In genomic region chr11:70020022-70020631, GRCm38 (mm10) we compare ENCODE assay signal across 8 mouse cellular contexts. TPM values are rescaled to one million over a fixed set of nuclear protein-coding genes. Genes with fewer than 3 reads are reported as not detected.
A peak's percentile ranks its signal among the peaks of the same experiment; 100 is the strongest.
DNase-seq lines count a peak whose midpoint lies in the region; ATAC-seq lines count a peak whose summit lies in the region.

No protein-coding gene starts in this region.

- 0 out of 2 replicates have a peak, but pooled peaks cover 6% of the 10 kb centered on the region for H3K27me3 ChIP-seq in lung, embryonic 15.5 days
- no peaks in the 10 kb centered on the region for H3K27me3 ChIP-seq in hindbrain, embryonic 15.5 days
- H3K27me3 ChIP-seq in midbrain, embryonic 14.5 days (ENCODE audit: control insufficient read depth, insufficient read depth, low read length) = no peaks in the 10 kb centered on the region

- H3K36me3 ChIP-seq in lung, embryonic 15.5 days = no peaks in the 10 kb centered on the region
- no peaks in the 10 kb centered on the region for H3K36me3 ChIP-seq in hindbrain, embryonic 15.5 days
- H3K36me3 ChIP-seq in midbrain, embryonic 14.5 days (ENCODE audit: control insufficient read depth, insufficient read depth, low read length) = no peaks in the 10 kb centered on the region

- ATAC-seq in lung, embryonic 15.5 days (ENCODE audit: borderline replicate concordance, extremely low read depth, low FRiP score, low TSS enrichment) = no peak
- no peak for ATAC-seq in hindbrain, embryonic 15.5 days (ENCODE audit: low FRiP score, low read depth)
- ATAC-seq in midbrain, embryonic 14.5 days (ENCODE audit: low FRiP score, low TSS enrichment) = no peak

- DNase-seq in adrenal gland, postnatal 10 days = peak; percentile 18
- no peak for DNase-seq in adrenal gland, adult 18-20 months (ENCODE audit: low spot score in 2 of 2)
- no peak for DNase-seq in lung, postnatal 25 days (ENCODE audit: low spot score)
- DNase-seq in midbrain, embryonic 14.5 days = peak; percentile 38
- DNase-seq in gastrocnemius, postnatal 10 days = no peak
- DNase-seq in lung, postnatal 10 days = no peak

- H3K4me2 ChIP-seq in lung, embryonic 15.5 days = peak overlapping the region; percentile 76
- peak overlapping the region; percentile 89 for H3K4me2 ChIP-seq in hindbrain, embryonic 15.5 days
- H3K4me2 ChIP-seq in midbrain, embryonic 14.5 days (ENCODE audit: low read length) = peak overlapping the region; percentile 89

- H3K4me3 ChIP-seq in lung, embryonic 15.5 days = peak overlapping the region; percentile 60
- peak overlapping the region; percentile 54 for H3K4me3 ChIP-seq in hindbrain, embryonic 15.5 days
- peak overlapping the region; percentile 77 for H3K4me3 ChIP-seq in midbrain, embryonic 14.5 days (replicated peaks; ENCODE audit: low read depth, low read length)

- 14% methylated on average over 8 of the region's 8 CpGs for WGBS in lung, embryonic 15.5 days
- 21% methylated on average over 7 of the region's 8 CpGs for WGBS in hindbrain, embryonic 15.5 days
- 9% methylated on average over 8 of the region's 8 CpGs for WGBS in midbrain, embryonic 14.5 days

- H3K9me3 ChIP-seq in lung, embryonic 15.5 days = no peaks in the 10 kb centered on the region
- no peaks in the 10 kb centered on the region for H3K9me3 ChIP-seq in hindbrain, embryonic 15.5 days
- no peaks in the 10 kb centered on the region for H3K9me3 ChIP-seq in midbrain, embryonic 14.5 days (ENCODE audit: control insufficient read depth, low read length)

- no peak overlapping the region for H3K9ac ChIP-seq in lung, embryonic 15.5 days
- peak overlapping the region; percentile 26 for H3K9ac ChIP-seq in hindbrain, embryonic 15.5 days
- peak overlapping the region; percentile 80; the same call in 1 of the 2 replicates for H3K9ac ChIP-seq in midbrain, embryonic 14.5 days (replicated peaks; ENCODE audit: low read length)

- peak overlapping the region; percentile 72 for H3K27ac ChIP-seq in lung, embryonic 15.5 days
- peak overlapping the region; percentile 94 for H3K27ac ChIP-seq in hindbrain, embryonic 15.5 days (replicated peaks)
- H3K27ac ChIP-seq in midbrain, embryonic 14.5 days (replicated peaks; ENCODE audit: low read depth, low read length) = peak overlapping the region; percentile 94

- H3K4me1 ChIP-seq in lung, embryonic 15.5 days = peaks cover 69% of the 10 kb centered on the region
- H3K4me1 ChIP-seq in hindbrain, embryonic 15.5 days (replicated peaks) = peaks cover 76% of the 10 kb centered on the region
- H3K4me1 ChIP-seq in midbrain, embryonic 14.5 days (ENCODE audit: control insufficient read depth, insufficient read depth, low read length) = peaks cover 63% of the 10 kb centered on the region

RNA-seq across cellular contexts. Expression of gene Dlg4, which starts 3.4 kb away (rescaled TPM):
- 10 to 100 TPM; 29.9 to 37.6 TPM for total RNA-seq in adrenal gland, postnatal 10 days (2021)
- total RNA-seq in adrenal gland, adult 18-20 months (2021) = 10 to 100 TPM; 24.6 to 33.0 TPM
- polyA plus RNA-seq in lung, embryonic 15.5 days (2015; fragmentation: Nextera tagmentation; extraction: Ambion mirVana) = 5.6 and 5.9 TPM in 2 replicates
- polyA plus RNA-seq in hindbrain, embryonic 15.5 days (2015; fragmentation: Nextera tagmentation; extraction: Ambion mirVana) = 23.8 and 24.1 TPM in 2 replicates
- 33.1 and 41.0 TPM in 2 replicates for polyA plus RNA-seq in midbrain, embryonic 14.5 days (2014; fragmentation: Nextera tagmentation; extraction: Ambion mirVana)
- 10 to 100 TPM; 16.5 to 28.7 TPM for total RNA-seq in gastrocnemius, postnatal 10 days (2021)

RNA-seq across cellular contexts. Expression of gene Acadvl, which starts 4.9 kb away (rescaled TPM):
- total RNA-seq in adrenal gland, postnatal 10 days (2021) = 1,000 to 10,000 TPM; 1,467 to 1,540 TPM
- total RNA-seq in adrenal gland, adult 18-20 months (2021) = 1,000 to 10,000 TPM in 1 of 2 experiments, 100 to 1,000 TPM in 1; 522 to 1,041 TPM
- 73.9 and 81.3 TPM in 2 replicates for polyA plus RNA-seq in lung, embryonic 15.5 days (2015; fragmentation: Nextera tagmentation; extraction: Ambion mirVana)
- polyA plus RNA-seq in hindbrain, embryonic 15.5 days (2015; fragmentation: Nextera tagmentation; extraction: Ambion mirVana) = 58.0 and 62.2 TPM in 2 replicates
- polyA plus RNA-seq in midbrain, embryonic 14.5 days (2014; fragmentation: Nextera tagmentation; extraction: Ambion mirVana) = 43.2 and 49.6 TPM in 2 replicates
- total RNA-seq in gastrocnemius, postnatal 10 days (2021) = 100 to 1,000 TPM; 217 to 254 TPM

RNA-seq across cellular contexts. Expression of gene Dvl2, which starts 19.7 kb away (rescaled TPM):
- total RNA-seq in adrenal gland, postnatal 10 days (2021) = 10 to 100 TPM; 15.7 to 23.0 TPM
- 10 to 100 TPM; 13.8 to 14.9 TPM for total RNA-seq in adrenal gland, adult 18-20 months (2021)
- 34.7 and 40.3 TPM in 2 replicates for polyA plus RNA-seq in lung, embryonic 15.5 days (2015; fragmentation: Nextera tagmentation; extraction: Ambion mirVana)
- polyA plus RNA-seq in hindbrain, embryonic 15.5 days (2015; fragmentation: Nextera tagmentation; extraction: Ambion mirVana) = 26.4 and 28.7 TPM in 2 replicates
- polyA plus RNA-seq in midbrain, embryonic 14.5 days (2014; fragmentation: Nextera tagmentation; extraction: Ambion mirVana) = 22.9 and 23.0 TPM in 2 replicates
- total RNA-seq in gastrocnemius, postnatal 10 days (2021) = 10 to 100 TPM in 1 of 2 experiments, 1 to 10 TPM in 1; 8.2 to 14.7 TPM

RNA-seq across cellular contexts. Expression of gene Phf23, which starts 24.6 kb away (rescaled TPM):
- 10 to 100 TPM; 43.5 to 50.5 TPM for total RNA-seq in adrenal gland, postnatal 10 days (2021)
- total RNA-seq in adrenal gland, adult 18-20 months (2021) = 10 to 100 TPM; 51.5 to 57.5 TPM
- polyA plus RNA-seq in lung, embryonic 15.5 days (2015; fragmentation: Nextera tagmentation; extraction: Ambion mirVana) = 75.0 and 78.2 TPM in 2 replicates
- polyA plus RNA-seq in hindbrain, embryonic 15.5 days (2015; fragmentation: Nextera tagmentation; extraction: Ambion mirVana) = 56.1 and 62.2 TPM in 2 replicates
- 41.3 and 48.9 TPM in 2 replicates for polyA plus RNA-seq in midbrain, embryonic 14.5 days (2014; fragmentation: Nextera tagmentation; extraction: Ambion mirVana)
- total RNA-seq in gastrocnemius, postnatal 10 days (2021) = 10 to 100 TPM; 22.2 to 28.9 TPM

RNA-seq across cellular contexts. Expression of gene Gabarap, which starts 29.2 kb away (rescaled TPM):
- total RNA-seq in adrenal gland, postnatal 10 days (2021) = 100 to 1,000 TPM; 339 to 345 TPM
- 100 to 1,000 TPM; 436 to 473 TPM for total RNA-seq in adrenal gland, adult 18-20 months (2021)
- polyA plus RNA-seq in lung, embryonic 15.5 days (2015; fragmentation: Nextera tagmentation; extraction: Ambion mirVana) = 453 and 455 TPM in 2 replicates
- 561 and 571 TPM in 2 replicates for polyA plus RNA-seq in hindbrain, embryonic 15.5 days (2015; fragmentation: Nextera tagmentation; extraction: Ambion mirVana)
- 616 and 626 TPM in 2 replicates for polyA plus RNA-seq in midbrain, embryonic 14.5 days (2014; fragmentation: Nextera tagmentation; extraction: Ambion mirVana)
- 100 to 1,000 TPM; 195 to 228 TPM for total RNA-seq in gastrocnemius, postnatal 10 days (2021)

Comparison
In these comparisons a context has a peak if more than half of its experiments do, and no peak if none do; other contexts are left out.
1. DNase-seq: peak in adrenal gland, postnatal 10 days (single experiment) and midbrain, embryonic 14.5 days (single experiment); none in adrenal gland, adult 18-20 months (0 of 2), lung, postnatal 25 days (single experiment), gastrocnemius, postnatal 10 days (single experiment) and lung, postnatal 10 days (single experiment).
2. Peak in every context shown above with its lines, with median percentiles within 50 percentile points of each other: H3K27ac ChIP-seq, H3K4me2 ChIP-seq and H3K4me3 ChIP-seq.